Mouse (Mus musculus) spleen, postnatal 36 days (tissue): ENCODE results near the gene 9630041A04Rik.

Experiments used
- DNase-seq, 2 experiments: peaks; one replicate each; pipeline ENCODE4 v3.0.0; 2022; ENCODE audit warnings: low spot score in 2 of 2, mixed read lengths in 1 of 2

Gene 9630041A04Rik

DNA sequence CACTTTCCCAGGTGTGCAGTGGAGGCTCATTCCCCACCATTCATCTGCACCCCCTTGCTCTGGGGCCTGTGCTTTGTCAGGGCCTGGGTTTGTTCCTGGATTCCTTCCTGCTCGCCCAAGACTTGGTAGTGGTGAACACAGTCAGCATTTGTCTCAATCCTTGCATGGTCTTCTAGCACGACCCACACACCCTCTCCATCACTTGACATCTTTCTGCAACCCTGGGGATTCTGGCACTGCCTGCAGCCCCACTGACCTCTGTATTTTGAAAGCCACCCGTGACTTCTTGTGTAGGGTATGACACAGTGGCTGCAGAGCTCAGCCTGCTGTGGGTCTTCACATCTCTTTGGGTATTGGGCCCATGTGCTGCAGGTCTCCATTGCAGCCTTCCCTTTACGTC, 57.1 kb downstream of the 9630041A04Rik start:
- no peak for DNase-seq

DNA sequence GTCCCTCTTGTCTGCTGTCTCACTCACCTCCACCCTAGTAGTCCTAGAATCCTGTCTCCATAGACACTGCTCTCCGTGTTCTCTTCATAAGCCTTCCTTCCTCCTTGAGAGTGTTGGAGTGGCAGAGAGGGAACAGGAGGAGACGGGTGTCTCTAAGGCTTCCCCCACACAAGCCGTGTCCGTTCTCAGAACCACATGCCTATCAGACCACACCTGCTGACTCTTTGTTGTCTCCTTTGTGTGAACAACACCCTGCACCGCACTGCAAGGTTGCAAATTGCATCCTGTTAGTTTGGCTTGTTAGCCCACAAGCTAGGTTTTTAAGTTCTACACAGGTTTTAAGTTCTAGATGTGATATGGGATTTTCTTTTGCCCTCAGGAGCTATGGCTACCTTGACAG, 57.7 kb downstream of the 9630041A04Rik start:
- DNase-seq: no peak

DNA sequence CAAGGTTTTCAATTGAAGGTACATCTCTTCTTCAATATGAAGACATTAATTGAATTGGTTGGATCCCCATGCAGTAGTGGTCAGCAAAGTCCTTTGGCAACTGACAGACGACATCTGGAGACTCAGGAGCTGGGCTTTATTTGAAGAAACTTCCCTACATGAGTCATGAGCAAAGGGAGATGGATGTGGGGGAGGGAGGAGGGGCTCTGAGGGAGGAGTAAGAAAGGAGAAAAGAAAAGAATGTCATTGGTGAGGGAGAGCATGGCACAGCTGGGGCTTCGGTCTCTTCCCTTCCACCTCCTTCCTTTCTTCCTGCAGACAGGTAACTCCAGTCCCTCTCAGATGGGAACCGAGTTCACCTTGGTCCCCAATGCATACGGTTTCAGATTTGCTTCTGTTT, 61.2 kb downstream of the 9630041A04Rik start:
- no peak for DNase-seq

DNA sequence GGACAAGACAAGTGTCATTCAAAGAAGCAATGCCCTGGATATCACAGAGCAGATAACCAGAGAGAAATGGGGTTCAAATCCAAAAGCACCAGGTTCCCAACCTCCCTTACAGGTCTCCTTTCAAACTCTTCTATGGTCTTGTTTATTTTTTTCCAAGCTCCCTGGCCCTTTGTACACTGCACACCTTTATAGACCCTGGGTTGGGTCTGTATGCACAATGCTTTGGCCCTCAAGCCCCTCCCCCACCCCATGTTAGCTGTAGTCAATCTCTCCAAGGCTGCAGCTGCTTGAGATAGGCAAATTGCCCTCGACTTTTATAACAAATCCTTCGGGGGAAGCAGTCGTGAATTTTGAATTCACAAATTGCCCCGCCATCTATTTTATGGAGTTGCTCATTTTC, 63.2 kb downstream of the 9630041A04Rik start:
- DNase-seq: no peak

DNA sequence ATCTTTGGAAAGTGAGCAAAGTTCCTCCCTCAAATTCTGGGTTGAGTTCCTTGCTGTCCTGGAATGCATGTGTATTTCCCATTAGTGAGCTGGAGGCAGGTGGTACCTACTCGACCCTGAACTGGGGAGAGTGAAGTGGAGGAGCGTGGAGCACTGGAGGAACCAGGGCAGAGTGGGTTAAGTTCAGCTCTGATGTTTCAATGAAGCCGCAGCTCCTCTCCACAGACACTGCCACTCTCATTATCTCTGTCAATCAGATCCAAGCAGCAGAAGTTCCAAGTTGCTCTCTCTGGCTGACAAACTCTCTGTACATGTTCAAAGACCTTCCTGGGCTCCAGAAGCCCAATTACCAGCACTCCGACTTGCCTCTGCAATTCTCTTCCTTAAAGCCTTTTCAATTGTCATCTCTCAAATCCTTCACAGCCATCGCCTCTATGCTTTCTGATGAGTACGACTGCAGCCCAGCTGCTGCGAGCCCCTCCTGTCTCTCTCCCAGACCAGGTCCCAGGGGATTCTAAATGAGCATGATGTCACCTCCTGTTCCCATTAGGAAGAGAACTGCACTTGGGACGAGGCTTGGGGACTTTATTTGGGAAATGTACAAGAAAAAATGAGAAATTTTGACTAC, 72.4 kb downstream of the 9630041A04Rik start:
- no peak for DNase-seq

DNA sequence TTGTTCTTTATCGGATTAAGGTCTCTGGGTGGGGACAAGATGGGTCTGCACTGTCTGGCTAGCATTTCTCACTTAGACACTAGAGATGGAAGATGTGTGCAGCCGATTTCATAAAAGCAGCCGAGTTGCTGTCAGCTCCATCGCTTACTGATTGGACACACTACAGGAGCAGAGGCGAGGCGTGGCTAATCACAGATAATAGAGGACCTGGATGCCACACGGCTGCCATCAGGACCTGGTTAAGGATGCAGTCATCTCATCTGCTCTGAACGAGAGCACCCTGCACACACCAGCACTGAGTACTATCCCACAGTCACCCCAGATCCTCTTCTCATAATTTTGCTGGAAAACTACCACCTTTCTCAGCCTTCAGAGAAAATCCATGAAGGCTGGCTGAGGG, 73.2 kb downstream of the 9630041A04Rik start:
- DNase-seq: no peak

DNA sequence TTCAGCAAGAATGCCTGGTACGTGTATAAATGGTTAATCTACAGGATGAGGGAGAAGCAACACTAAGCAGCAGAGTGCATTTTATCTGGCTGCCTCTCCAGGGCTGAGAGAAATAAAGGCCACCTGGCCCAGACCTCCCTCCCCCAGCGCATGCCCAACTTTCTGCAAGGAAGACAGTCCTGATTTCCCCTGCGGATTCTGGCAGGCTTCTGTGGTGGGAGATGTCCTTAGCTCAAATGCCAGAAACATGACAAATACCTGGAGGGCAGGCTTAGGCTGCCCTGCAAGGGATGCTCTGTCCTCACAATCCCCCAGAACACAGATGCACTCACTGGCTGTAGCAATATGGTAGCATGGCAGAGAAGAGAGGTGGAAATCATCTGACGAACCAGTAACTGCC, 76.4 kb downstream of the 9630041A04Rik start:
- DNase-seq: no peak

DNA sequence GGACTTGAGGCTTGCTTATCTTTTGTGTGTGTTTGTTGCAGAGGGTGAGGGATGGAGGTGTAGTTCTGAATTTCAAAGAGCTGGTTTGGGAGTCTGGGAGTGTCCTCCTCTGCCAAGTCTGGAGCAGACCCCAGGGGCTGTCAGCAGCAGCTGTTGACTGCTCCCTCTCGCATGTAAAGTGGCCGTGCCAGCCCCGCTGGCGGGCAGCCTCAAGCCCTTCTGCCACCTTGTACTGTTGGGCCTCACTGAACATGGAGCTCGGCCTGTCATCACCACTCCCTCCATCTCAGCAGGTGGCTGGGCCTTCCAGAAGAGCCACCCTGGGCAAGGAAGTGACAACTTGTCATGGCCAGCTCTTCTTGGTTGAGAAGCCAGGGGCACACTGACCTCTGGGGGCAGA, 77.4 kb downstream of the 9630041A04Rik start:
- no peak for DNase-seq

DNA sequence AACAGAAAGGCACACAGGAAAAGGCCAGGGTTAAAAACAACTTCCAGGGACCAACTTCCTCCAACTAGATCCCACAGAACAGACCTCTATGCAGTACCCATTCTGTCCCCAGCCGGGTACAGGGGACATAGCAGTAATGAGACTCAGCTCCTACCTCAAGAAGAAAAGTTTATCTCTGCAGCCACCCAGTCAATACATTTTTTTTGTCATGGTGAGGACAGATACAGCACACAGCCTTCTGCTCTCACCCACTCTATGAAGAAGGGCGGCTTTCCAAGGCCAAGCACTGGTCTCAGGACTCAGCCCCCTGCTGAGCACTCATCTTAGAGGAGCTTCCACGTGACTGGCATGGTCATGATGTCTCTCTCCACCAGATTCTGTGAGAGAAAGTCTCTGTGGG, 78.5 kb downstream of the 9630041A04Rik start:
- no peak for DNase-seq

DNA sequence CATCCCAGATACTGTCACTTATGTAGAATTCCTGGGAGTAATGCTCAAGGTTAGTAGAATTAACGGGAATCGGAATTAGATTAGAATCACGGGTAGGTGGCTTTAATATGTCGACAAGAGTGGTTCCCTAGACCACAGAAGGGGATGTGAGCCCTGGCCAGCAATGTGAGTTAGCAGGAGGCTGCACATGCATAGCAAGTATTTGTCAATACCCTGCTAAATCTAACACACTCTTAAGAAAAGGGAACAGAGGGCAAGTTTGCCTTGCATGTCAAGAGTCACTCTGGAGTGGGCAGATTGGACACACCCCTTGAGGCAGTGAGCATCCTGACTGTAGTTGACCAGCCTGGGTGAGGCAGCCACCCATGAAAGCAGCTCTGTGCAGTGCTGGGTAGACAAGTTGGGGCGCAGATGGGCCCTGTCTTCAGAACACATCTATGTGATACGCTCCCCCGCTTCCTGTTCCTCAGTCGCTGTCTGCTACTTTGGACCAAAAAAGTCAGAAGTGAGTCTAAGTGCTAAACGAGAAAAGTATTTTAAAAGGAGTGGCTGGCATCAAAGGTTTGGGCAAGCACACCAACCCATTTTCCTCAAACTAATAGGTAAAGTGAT, 80.5 kb downstream of the 9630041A04Rik start:
- DNase-seq: no peak

DNA sequence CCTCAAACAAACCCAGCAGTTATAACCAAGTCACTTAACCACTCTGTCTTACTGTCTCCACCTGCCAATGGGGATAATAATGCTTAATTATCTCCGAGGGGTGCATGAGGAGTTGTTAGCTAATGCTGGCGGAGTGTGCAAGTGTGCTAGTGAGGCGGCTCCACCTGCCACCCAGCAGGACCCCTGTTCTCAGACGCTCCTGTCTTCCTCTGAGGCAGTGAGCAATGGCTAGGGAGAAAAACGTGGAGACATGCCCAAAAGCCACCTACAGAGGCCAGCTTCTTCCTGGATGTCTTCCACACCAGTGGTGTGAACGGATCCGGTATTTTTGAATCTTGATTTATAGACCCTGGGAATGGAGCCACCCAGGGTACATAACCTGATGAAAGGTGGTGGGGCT, 83.7 kb downstream of the 9630041A04Rik start:
- DNase-seq: no peak

DNA sequence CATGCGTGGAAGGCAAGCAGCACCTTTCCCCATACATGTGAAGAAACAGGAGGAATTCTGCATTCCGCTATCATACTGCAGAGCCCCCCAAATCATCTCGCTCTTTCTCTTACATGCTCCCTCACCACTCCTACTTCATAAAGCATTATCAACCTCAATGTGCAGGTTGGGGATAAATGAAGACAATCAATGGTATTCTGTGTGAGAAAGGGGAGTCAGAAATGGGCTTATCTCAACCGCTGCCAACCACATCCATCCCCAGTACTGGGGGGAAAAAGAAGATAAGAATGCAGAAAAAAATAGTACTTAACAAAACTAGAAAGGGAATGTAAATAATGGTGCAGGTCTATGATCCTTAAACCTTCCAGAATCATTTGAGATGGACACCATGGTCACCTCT, 84.2 kb downstream of the 9630041A04Rik start:
- peak in 1 of 2 experiments; percentile 2 for DNase-seq

DNA sequence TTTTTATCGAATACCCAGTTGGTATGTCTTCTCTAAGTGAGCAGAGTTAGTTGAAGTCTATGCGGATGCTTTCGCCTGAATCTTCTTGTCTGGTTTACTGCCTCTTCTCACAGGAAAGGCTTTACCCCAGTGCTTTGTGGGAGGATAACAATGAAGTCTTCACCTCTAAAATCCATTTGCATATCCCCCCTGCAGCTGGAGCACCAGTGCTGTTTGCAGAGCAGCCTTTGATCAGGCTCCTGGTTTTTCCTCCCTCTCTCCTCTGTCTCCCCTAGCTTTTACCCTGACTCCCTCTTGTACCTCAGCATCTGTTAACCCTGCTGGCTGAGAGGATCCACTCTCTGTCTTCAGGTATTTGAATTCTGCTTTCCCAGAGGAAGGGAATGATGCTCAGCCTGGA, 88.5 kb downstream of the 9630041A04Rik start:
- no peak for DNase-seq

DNA sequence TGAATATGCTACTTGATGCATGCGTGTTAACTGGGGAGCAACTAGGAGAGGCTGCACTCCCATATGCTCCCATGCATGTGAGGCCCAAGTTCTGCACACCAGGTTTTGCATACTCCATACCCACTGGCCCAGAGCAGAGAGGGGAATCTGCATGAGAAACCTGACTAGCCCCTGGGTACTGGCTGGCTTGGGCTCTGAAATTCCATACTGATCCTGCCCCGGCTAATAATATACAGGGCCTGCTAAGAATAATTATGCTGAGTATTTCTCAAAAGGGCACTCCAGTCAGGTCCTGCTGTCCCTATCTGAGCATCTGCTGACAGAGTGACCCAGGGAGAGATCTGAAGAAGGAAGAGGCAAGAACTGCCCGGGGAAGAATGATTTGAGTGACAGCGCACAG, 92.9 kb downstream of the 9630041A04Rik start:
- no peak for DNase-seq

DNA sequence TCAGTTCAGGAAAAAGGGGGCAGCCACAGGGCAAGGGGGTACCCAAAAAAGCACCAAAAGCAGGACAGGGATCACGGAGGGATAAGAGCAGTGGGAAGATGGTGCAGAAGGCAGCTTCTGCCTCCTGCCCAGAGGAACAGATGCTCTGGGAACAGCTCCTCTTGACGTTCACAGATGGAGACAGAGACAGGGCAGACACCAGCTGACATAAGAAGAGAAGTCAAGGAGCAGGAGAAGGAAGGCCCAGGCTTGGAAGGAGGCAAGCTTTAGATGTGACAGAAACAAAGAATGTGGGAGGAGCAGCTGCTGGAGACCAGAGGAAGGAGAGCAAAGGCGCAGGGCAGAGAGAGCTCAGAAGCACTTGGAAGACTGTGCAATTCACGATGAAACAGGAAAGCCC, 94.6 kb downstream of the 9630041A04Rik start:
- no peak for DNase-seq

DNA sequence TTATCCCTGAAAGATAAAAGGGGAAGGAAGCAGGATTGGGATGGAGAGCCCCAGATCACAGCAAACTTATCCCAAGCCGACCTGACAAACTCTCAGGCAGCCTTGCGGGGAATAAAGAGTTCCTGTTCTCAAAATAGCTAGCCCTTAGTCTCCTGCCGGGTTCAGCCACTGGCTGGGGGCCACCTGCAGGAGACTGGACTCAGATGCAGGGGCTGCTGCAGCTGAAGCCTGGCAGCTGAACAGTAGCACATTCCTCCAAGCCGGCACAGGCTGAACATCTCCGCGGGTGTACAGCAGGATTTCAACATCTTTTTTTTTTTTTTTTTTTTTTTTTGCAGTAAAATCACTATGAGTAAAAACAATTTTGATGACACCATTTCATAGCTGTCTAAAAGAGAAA, 110.2 kb downstream of the 9630041A04Rik start:
- no peak for DNase-seq

DNA sequence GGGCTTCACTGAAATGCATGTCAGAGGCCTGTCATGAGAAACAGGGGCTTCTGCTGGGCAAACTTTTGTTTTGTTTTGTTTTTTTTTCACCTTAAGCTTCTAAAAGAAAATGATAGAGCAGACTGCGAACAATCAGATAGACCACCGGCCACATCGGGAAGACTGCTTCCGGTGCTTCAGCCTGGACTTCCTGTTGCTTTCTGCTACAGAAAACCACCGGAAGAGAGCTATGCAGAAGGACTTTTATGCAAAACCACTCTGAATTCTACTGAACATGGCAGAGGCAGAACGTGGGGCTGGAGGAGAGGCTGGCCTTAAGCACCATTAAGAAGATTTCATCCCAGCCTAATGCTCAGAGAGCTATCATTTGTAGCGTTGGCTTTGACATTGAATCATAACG, 110.7 kb downstream of the 9630041A04Rik start:
- no peak for DNase-seq

DNA sequence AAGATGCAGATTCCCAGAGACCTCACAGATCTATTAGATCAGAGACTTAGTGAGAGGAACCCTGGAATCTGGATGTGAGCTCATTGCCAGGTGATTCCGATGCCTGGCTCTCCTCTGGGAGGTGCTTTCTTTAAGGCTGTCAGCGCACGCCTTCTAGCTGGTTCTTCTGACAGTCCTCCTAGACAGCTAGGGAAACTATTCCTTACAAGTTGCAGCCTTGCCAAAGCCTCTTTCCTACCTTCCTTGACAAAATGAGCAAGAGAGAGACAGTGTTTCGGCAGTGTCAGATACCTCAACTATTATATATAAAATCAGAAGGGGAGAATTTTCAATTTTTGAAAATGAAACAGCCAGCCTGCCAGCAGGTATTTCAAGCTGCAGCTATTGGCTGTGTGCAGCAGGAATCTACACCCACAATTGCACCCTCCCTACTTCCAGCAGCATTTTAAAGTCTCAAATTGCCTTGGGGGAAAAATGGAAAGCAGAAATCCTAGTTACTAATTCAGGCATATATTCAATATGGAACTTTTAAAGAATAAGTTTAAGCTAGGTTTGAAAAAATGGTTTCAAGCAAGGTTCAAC, 115.3 kb downstream of the 9630041A04Rik start:
- DNase-seq: no peak

DNA sequence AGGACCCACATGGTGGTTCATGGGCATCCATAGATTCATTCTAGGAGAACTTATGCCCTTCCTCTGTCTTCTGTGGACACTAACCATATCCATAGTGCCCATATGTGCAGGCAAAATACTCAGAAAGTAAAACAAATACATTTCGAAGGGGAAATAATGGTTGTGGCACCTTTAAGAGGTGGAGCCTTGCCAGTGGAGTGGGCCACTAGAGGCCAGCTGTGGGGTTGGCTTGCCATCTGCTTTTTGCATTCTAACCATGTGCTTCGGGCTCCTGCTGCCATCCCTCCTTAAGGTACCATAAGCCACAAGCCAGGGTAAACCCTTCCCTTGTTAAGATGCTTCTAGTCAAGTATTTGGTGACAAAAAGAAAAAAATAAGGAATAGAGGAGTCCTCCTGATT, 119.5 kb downstream of the 9630041A04Rik start:
- no peak for DNase-seq

DNA sequence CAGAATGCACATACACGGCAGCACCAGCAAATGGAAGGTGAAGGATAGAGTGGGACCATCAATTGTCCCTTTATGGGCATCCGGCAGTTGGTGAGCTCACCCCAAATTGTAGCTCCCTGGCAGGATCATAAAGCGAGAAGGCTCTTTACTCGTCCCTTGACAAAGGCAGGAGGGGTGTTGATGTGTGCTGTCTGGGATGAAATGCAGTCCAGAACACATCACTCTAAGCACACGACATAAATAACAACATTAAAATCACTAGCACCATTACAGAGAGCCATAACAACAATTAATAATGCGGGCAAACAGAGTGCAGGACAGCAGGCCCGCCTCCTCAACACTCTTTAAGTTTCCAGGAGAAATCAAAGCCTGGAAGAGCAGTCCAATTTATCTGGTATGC, 120.7 kb downstream of the 9630041A04Rik start:
- no peak for DNase-seq

DNA sequence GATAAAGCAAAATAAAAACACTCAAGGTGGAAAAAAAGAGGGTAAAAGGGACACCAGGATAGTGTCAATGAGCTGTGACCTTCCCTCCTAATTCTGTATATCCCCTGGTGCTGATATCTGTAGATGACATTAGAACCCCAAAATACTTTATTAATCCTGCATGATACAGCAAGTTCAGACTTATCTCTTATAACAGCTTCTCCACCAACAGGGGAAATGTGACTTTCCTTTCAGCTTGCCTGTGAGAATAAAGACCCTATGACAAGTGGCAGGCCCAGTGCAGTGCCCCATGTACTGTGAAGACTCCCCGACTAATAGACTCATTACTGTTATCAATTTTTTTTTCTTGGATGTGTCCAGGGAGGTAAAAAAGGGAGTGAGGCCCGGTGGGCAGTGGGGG, 125.3 kb downstream of the 9630041A04Rik start:
- DNase-seq: no peak

DNA sequence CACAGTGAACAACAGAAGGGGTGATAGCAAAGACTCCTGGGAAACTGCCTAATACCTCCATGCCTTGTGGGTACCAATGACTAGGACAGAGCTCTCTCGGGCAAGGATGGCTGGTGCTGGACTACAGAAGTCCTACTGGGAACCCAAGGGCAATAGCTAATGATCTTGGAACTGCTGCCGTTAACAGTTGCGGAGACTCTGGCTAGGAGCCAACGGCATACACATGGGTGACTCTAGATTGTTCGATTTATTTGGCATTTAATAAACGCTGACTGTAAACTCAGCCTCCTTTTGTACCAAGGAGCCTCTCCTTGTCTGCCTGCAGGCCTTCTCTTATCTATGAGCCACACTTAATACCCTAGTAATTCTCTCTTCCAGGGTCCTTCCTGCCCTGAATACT, 128.4 kb downstream of the 9630041A04Rik start:
- DNase-seq: peak in 1 of 2 experiments; percentile 12

DNA sequence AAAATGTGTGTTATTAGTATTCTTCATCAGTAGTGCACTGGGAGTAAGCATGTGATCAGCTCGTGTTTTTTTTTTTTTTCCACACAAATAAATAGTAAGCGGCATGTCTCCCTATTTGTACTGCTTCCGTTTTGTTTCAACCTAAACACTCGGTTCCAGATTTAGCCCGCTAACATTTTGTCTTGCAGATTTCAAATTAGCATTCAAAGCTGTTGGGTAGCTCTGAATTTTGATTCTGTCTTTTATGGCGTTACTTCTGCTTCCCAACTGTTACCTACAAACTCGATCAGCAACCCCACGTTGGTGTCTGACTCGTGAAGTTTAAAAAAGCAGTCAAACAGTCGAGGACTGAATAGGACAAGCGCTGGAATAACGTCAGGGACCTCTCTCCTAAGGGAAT, 129.2 kb downstream of the 9630041A04Rik start:
- DNase-seq: no peak
